Mouse (Mus musculus): ENCODE results near the gene Prkaca. TPM values are rescaled to one million over a fixed set of nuclear protein-coding genes. Genes with fewer than 3 reads are reported as not detected.
A peak's percentile ranks its signal among the peaks of the same experiment; 100 is the strongest.
"Not testable (repeated sequence)": the region's sequence is repeated elsewhere in the genome, so short reads cannot be mapped to it uniquely, and the experiment has no call there.

The Prkaca gene
- total RNA-seq, 2 experiments from 2014 or later: 155 to 157 TPM

GRCm38 (mm10) chr8:84001281-84002000, 28.6 kb downstream of the Prkaca start, which contains the start of gene 1700067K01Rik:
Gene 1700067K01Rik, plus strand, starts transcription at chr8:84001502.
- DNase-seq (ENCODE audit: low spot score): no peak

GRCm38 (mm10) chr8:84002957-84003611, 30.3 kb downstream of the Prkaca start:
- no peak for DNase-seq (ENCODE audit: low spot score)

- no peak for DNase-seq (ENCODE audit: low spot score)
Observed at GRCm38 (mm10) chr8:84003612-84004246, 30.9 kb downstream of the Prkaca start.

GRCm38 (mm10) chr8:84004533-84005201, 31.9 kb downstream of the Prkaca start:
- DNase-seq (ENCODE audit: low spot score): peak; percentile 96

GRCm38 (mm10) chr8:84005502-84005901, 32.7 kb downstream of the Prkaca start:
- DNase-seq (ENCODE audit: low spot score): not testable (repeated sequence)

- no peak for DNase-seq (ENCODE audit: low spot score)
Observed at GRCm38 (mm10) chr8:84008362-84008761, 35.6 kb downstream of the Prkaca start.

- DNase-seq (ENCODE audit: low spot score): peak; percentile 87
Observed at GRCm38 (mm10) chr8:84009876-84010275, 37.1 kb downstream of the Prkaca start.

- DNase-seq (ENCODE audit: low spot score): peak; percentile 77
Observed at GRCm38 (mm10) chr8:84010625-84011611, 38.1 kb downstream of the Prkaca start.

GRCm38 (mm10) chr8:84011705-84012498, 39.1 kb downstream of the Prkaca start, which contains the start of gene 2210011C24Rik:
Gene 2210011C24Rik, minus strand, starts transcription at chr8:84012171.
- no peak for DNase-seq (ENCODE audit: low spot score)

GRCm38 (mm10) chr8:84012499-84013165, 39.8 kb downstream of the Prkaca start:
- no peak for DNase-seq (ENCODE audit: low spot score)

GRCm38 (mm10) chr8:84015833-84016232, 43.0 kb downstream of the Prkaca start:
- no peak for DNase-seq (ENCODE audit: low spot score)

GRCm38 (mm10) chr8:84019738-84020137, 46.9 kb downstream of the Prkaca start:
- no peak for DNase-seq (ENCODE audit: low spot score)

GRCm38 (mm10) chr8:84021096-84021495, 48.3 kb downstream of the Prkaca start, which contains the start of gene Palm3:
Gene Palm3, plus strand, starts transcription at chr8:84021471.
- DNase-seq (ENCODE audit: low spot score): no peak

GRCm38 (mm10) chr8:84021569-84021968, 48.8 kb downstream of the Prkaca start:
- DNase-seq (ENCODE audit: low spot score): no peak

GRCm38 (mm10) chr8:84023085-84023484, 50.3 kb downstream of the Prkaca start:
- DNase-seq (ENCODE audit: low spot score): peak; percentile 86

- DNase-seq (ENCODE audit: low spot score): no peak
Observed at GRCm38 (mm10) chr8:84023631-84024030, 50.8 kb downstream of the Prkaca start.

- peak; percentile 51 for DNase-seq (ENCODE audit: low spot score)
Observed at GRCm38 (mm10) chr8:84024171-84024570, 51.4 kb downstream of the Prkaca start.

GRCm38 (mm10) chr8:84025863-84026262, 53.1 kb downstream of the Prkaca start:
- DNase-seq (ENCODE audit: low spot score): no peak

GRCm38 (mm10) chr8:84027449-84027848, 54.7 kb downstream of the Prkaca start:
- no peak for DNase-seq (ENCODE audit: low spot score)

All from gastrocnemius, adult 18-20 months (tissue).